Mouse (Mus musculus): ENCODE measurements around the gene Avil. TPM values are rescaled to one million over a fixed set of nuclear protein-coding genes. Genes with fewer than 3 reads are reported as not detected.

Avil gene
- polyA plus RNA-seq, 1 experiment from 2014 or later: 0.21 TPM

MicroRNAs encoded within 50 kb of the gene (microRNA counts, 519-probe panel; counts per million panel counts)
- microRNA mmu-miR-26a: 2,107 counts per million, percentile 63 among the panel's probes with 10 or more counts
- microRNA mmu-miR-546: 209 counts per million, percentile 61 among the panel's probes with 10 or more counts

Small RNAs within 50 kb of the gene (microRNA-seq; reads per million reads assigned to microRNA genes)
- gene Mir26a-2 (32.0 reads per million, percentile 40 among the genes with 10 or more reads in this experiment), gene Mir546 (not detected)

Other genes starting within 250 kb of the Avil start
- 6.4 and 8.6 TPM in 2 replicates for gene Atp23, start 99.4 kb upstream of the Avil start, polyA plus RNA-seq (2015; fragmentation: Nextera tagmentation; extraction: Ambion mirVana)
- 37.1 and 39.6 TPM in 2 replicates for gene Ctdsp2, start 22.0 kb upstream of the Avil start, polyA plus RNA-seq (2015; fragmentation: Nextera tagmentation; extraction: Ambion mirVana)
- 86.6 and 92.5 TPM in 2 replicates for gene Tsfm, start 30.1 kb downstream of the Avil start, polyA plus RNA-seq (2015; fragmentation: Nextera tagmentation; extraction: Ambion mirVana)
- 36.3 and 41.7 TPM in 2 replicates for gene Mettl1, start 40.7 kb downstream of the Avil start, polyA plus RNA-seq (2015; fragmentation: Nextera tagmentation; extraction: Ambion mirVana)
- 0.33 and 0.34 TPM in 2 replicates for gene Eef1akmt3, start 40.8 kb downstream of the Avil start, polyA plus RNA-seq (2015; fragmentation: Nextera tagmentation; extraction: Ambion mirVana)
- 0.10 and 0.21 TPM in 2 replicates for gene Cyp27b1, start 47.5 kb downstream of the Avil start, polyA plus RNA-seq (2015; fragmentation: Nextera tagmentation; extraction: Ambion mirVana)
- gene March9, start 59.5 kb downstream of the Avil start, polyA plus RNA-seq (2015; fragmentation: Nextera tagmentation; extraction: Ambion mirVana): 0.12 and 0.18 TPM in 2 replicates
- 1,002 and 1,117 TPM in 2 replicates for gene Cdk4, start 62.8 kb downstream of the Avil start, polyA plus RNA-seq (2015; fragmentation: Nextera tagmentation; extraction: Ambion mirVana)
- gene Tspan31, start 69.6 kb downstream of the Avil start, polyA plus RNA-seq (2015; fragmentation: Nextera tagmentation; extraction: Ambion mirVana): 110 and 114 TPM in 2 replicates
- not detected in 2 replicates for gene Agap2, start 74.6 kb downstream of the Avil start, polyA plus RNA-seq (2015; fragmentation: Nextera tagmentation; extraction: Ambion mirVana)
- 48.0 and 49.5 TPM in 2 replicates for gene Os9, start 120.4 kb downstream of the Avil start, polyA plus RNA-seq (2015; fragmentation: Nextera tagmentation; extraction: Ambion mirVana)
- 1.2 and 1.7 TPM in 2 replicates for gene B4galnt1, start 164.5 kb downstream of the Avil start, polyA plus RNA-seq (2015; fragmentation: Nextera tagmentation; extraction: Ambion mirVana)
- 18.0 and 21.5 TPM in 2 replicates for gene Slc26a10, start 179.9 kb downstream of the Avil start, polyA plus RNA-seq (2015; fragmentation: Nextera tagmentation; extraction: Ambion mirVana)
- 21.4 and 21.6 TPM in 2 replicates for gene Arhgef25, start 189.4 kb downstream of the Avil start, polyA plus RNA-seq (2015; fragmentation: Nextera tagmentation; extraction: Ambion mirVana)
- 65.2 and 67.7 TPM in 2 replicates for gene Dtx3, start 195.0 kb downstream of the Avil start, polyA plus RNA-seq (2015; fragmentation: Nextera tagmentation; extraction: Ambion mirVana)
- 23.2 and 23.8 TPM in 2 replicates for gene Pip4k2c, start 210.9 kb downstream of the Avil start, polyA plus RNA-seq (2015; fragmentation: Nextera tagmentation; extraction: Ambion mirVana)